Mouse (Mus musculus): Measurements from ENCODE around the gene Tcerg1l.

DNA sequence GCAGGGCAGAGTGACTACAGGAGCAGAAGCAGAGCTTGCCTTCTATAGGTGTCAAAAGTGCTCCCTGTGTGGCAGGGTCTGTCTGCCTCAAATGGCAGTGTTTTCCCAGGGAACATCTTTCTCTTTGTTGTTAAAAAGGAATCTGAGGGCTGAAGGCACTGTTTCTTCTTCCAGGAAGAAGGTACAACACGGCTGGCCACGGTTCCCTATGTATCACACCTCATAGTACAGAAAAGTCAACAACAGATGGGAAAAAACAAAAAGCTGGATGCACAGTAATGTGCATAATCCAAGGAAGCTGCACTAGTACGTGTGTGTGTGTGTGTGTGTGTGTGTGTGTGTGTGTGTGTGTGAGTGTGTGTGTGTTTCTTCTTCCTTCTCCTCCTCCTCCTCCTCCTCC is 215.3 kb downstream of the Tcerg1l start:
- no peak for TF ChIP-seq CTCF (IDR thresholded peaks at IDR 0.05; ENCODE audit: extremely low read depth, insufficient read depth, insufficient read length, insufficient replicate concordance)
- TF ChIP-seq POLR2A (IDR thresholded peaks at IDR 0.05; ENCODE audit: low read depth, low read length), result no peak
